In genomic region chr2:20520099-20520475, GRCm38 (mm10) we compare ENCODE assay signal across 8 mouse cellular contexts.
DNase-seq lines count a peak whose midpoint lies in the region; ATAC-seq lines count a peak whose summit lies in the region.

No protein-coding gene starts in this region.

- H3K9ac ChIP-seq in kidney, embryonic 16.5 days (replicated peaks; ENCODE audit: low read length), result peak overlapping the region; percentile 75
- peak overlapping the region; percentile 53 for H3K9ac ChIP-seq in hindbrain, embryonic 11.5 days (ENCODE audit: low read depth, low read length)
- H3K9ac ChIP-seq in midbrain, embryonic 12.5 days (replicated peaks), result peak overlapping the region; percentile 32

- DNase-seq in kidney, postnatal 14 days, result no peak
- DNase-seq in embryo, embryonic 10.5 days (ENCODE audit: low spot score), result peak; percentile 66
- DNase-seq in hindbrain, embryonic 11.5 days (ENCODE audit: low spot score), result peak; percentile 51
- DNase-seq in B cell, adult 2 months, result no peak
- DNase-seq in left cerebral cortex, postnatal 14 days (ENCODE audit: low spot score in 2 of 2), result no peak
- DNase-seq in cerebellum, postnatal 25 days, result no peak

- peak overlapping the region; percentile 68 for H3K4me2 ChIP-seq in kidney, embryonic 16.5 days (replicated peaks; ENCODE audit: low read depth, low read length)
- H3K4me2 ChIP-seq in hindbrain, embryonic 11.5 days (replicated peaks; ENCODE audit: low read depth, low read length), result peak overlapping the region; percentile 81
- peak overlapping the region; percentile 87 for H3K4me2 ChIP-seq in midbrain, embryonic 12.5 days (replicated peaks)

- WGBS in kidney, embryonic 16.5 days, result under 1% methylated on average over 12 of the region's 12 CpGs
- WGBS in hindbrain, embryonic 11.5 days, result under 1% methylated on average over 12 of the region's 12 CpGs
- under 1% methylated on average over 12 of the region's 12 CpGs for WGBS in midbrain, embryonic 12.5 days

- H3K27me3 ChIP-seq in kidney, embryonic 16.5 days (ENCODE audit: insufficient read depth, low read length), result no peaks in the 10 kb centered on the region
- H3K27me3 ChIP-seq in hindbrain, embryonic 11.5 days (ENCODE audit: control insufficient read depth, insufficient read depth, low read length), result no peaks in the 10 kb centered on the region
- H3K27me3 ChIP-seq in midbrain, embryonic 12.5 days, result peaks cover 12% of the 10 kb centered on the region

- no peak; the same call in 1 of the 2 replicates for ATAC-seq in kidney, embryonic 16.5 days (ENCODE audit: low FRiP score, low TSS enrichment)
- ATAC-seq in hindbrain, embryonic 11.5 days (ENCODE audit: low FRiP score), result peak; percentile 5; the same call in 1 of the 2 replicates
- no peak for ATAC-seq in midbrain, embryonic 12.5 days (ENCODE audit: low FRiP score, low read depth)

- H3K4me3 ChIP-seq in kidney, embryonic 16.5 days (ENCODE audit: low read length), result peak overlapping the region; percentile 79
- peak overlapping the region; percentile 49 for H3K4me3 ChIP-seq in hindbrain, embryonic 11.5 days (ENCODE audit: low read depth, low read length)
- peak overlapping the region; percentile 49 for H3K4me3 ChIP-seq in midbrain, embryonic 12.5 days

- no peaks in the 10 kb centered on the region for H3K9me3 ChIP-seq in kidney, embryonic 16.5 days (ENCODE audit: low read length)
- no peaks in the 10 kb centered on the region for H3K9me3 ChIP-seq in hindbrain, embryonic 11.5 days (ENCODE audit: control insufficient read depth, low read length)
- H3K9me3 ChIP-seq in midbrain, embryonic 12.5 days, result no peaks in the 10 kb centered on the region

- peaks cover 24% of the 10 kb centered on the region for H3K4me1 ChIP-seq in kidney, embryonic 16.5 days (ENCODE audit: insufficient read depth, low read length)
- no peaks in the 10 kb centered on the region; the same call in 1 of the 2 replicates for H3K4me1 ChIP-seq in hindbrain, embryonic 11.5 days (replicated peaks; ENCODE audit: control insufficient read depth, insufficient read depth, low read length)
- peaks cover 22% of the 10 kb centered on the region for H3K4me1 ChIP-seq in midbrain, embryonic 12.5 days

- H3K27ac ChIP-seq in kidney, embryonic 16.5 days (ENCODE audit: low read length), result peak overlapping the region; percentile 91
- no peak overlapping the region for H3K27ac ChIP-seq in hindbrain, embryonic 11.5 days (ENCODE audit: low read depth, low read length)
- no peak overlapping the region for H3K27ac ChIP-seq in midbrain, embryonic 12.5 days (replicated peaks)

- intact Hi-C loops in left cerebral cortex, postnatal 14 days (cut with DNase I), result no loop called here

- H3K36me3 ChIP-seq in kidney, embryonic 16.5 days (ENCODE audit: insufficient read depth, low read length), result no peaks in the 10 kb centered on the region
- no peaks in the 10 kb centered on the region for H3K36me3 ChIP-seq in hindbrain, embryonic 11.5 days (ENCODE audit: control insufficient read depth, insufficient read depth, low read length)
- H3K36me3 ChIP-seq in midbrain, embryonic 12.5 days, result no peaks in the 10 kb centered on the region

Comparison
In these comparisons a context has a peak if more than half of its experiments do, and no peak if none do; other contexts are left out.
1. DNase-seq: peak in embryo, embryonic 10.5 days (single experiment) and hindbrain, embryonic 11.5 days (single experiment); none in kidney, postnatal 14 days (single experiment), B cell, adult 2 months (0 of 2), left cerebral cortex, postnatal 14 days (0 of 2) and cerebellum, postnatal 25 days (0 of 2).
2. Peak in every context shown above with its lines, with median percentiles within 50 percentile points of each other: H3K4me2 ChIP-seq, H3K4me3 ChIP-seq and H3K9ac ChIP-seq.